Mouse (Mus musculus): Measurements from ENCODE around the gene Tnks1bp1. TPM values are rescaled to one million over a fixed set of nuclear protein-coding genes. Genes with fewer than 3 reads are reported as not detected.

Gene Tnks1bp1
- polyA plus RNA-seq, 1 experiment from 2014 or later: 6.8 TPM

DNA sequence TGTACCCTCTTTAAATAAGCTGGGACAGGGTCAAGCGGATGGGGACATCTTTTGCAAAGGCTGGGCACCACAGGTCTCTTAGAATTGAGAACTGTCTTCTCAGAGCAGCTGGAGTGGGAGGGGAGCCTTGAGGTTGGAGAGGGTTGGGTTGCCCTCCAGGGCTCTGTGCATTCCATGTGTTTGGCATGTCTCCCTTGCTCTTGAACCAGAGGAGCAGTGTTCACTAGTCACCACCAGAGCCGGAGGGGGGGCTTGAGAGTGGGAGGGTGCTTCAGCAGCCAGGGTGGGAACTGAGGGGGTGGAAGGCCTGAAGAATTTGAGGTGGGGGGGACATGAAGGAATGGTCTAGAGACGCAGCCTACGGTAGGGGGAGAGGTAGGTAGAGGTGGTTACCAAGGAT is 1.5 kb downstream of the Tnks1bp1 start:
- Histone ChIP-seq H3K4me3 (ENCODE audit: low read depth, low read length) (peak overlapping the region; percentile 55; the same call in 1 of the 2 replicates), H3K9me3 (ENCODE audit: control insufficient read depth, low read length) (no peaks in the 10 kb centered on the region), H3K27ac (ENCODE audit: low read depth, low read length) (no peak overlapping the region), H3K4me2 (ENCODE audit: low read depth, low read length) (peak overlapping the region; percentile 73), H3K27me3 (ENCODE audit: control insufficient read depth, insufficient read depth, low read length) (no peaks in the 10 kb centered on the region), H3K36me3 (ENCODE audit: control insufficient read depth, insufficient read depth, low read length) (peaks cover 31% of the 10 kb centered on the region), H3K9ac (replicated peaks; ENCODE audit: low read depth, low read length) (peak overlapping the region; percentile 68; the same call in 1 of the 2 replicates), H3K4me1 (ENCODE audit: control insufficient read depth, insufficient read depth, low read length) (peaks cover 31% of the 10 kb centered on the region)
- ATAC-seq (ENCODE audit: low read depth): no peak
- WGBS: 76% methylated on average over 4 of the region's 4 CpGs

DNA sequence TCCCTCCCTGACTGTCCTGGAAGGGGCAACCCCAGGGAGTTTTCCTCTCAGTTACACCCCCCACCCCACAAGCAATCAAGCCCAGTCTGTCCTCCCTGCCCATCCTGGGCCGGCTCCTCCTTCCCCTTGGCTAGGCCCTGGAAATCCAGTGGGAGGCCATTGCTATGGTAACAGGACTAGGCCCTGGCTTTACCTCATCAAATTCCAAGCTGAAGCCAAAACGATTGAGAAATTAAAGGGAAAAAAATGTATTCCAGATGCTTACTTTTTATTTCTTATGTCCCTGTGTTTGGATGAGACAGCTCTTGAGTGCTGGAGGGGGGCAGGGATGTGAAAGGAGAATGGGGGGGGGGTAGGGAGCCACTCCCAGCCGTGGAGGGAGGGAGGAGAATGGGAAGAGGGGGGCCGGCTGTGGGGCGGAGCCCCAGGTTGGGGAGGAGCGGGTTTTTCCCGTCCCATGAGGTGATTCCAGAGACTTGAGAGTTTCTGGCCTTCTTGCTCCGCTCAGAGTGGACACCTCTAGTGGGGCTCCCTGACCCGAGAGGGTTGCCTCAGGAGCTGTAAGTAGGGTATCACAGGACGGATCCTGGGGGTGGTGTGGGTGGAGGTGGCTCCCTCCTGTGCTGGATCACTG is 2.3 kb downstream of the Tnks1bp1 start:
- Histone ChIP-seq H3K27ac (ENCODE audit: low read depth, low read length) (no peak overlapping the region), H3K4me1 (ENCODE audit: control insufficient read depth, insufficient read depth, low read length) (peaks cover 31% of the 10 kb centered on the region), H3K4me2 (ENCODE audit: low read depth, low read length) (peak overlapping the region; percentile 73), H3K4me3 (ENCODE audit: low read depth, low read length) (peak overlapping the region; percentile 12; the same call in 1 of the 2 replicates), H3K27me3 (ENCODE audit: control insufficient read depth, insufficient read depth, low read length) (no peaks in the 10 kb centered on the region), H3K9ac (replicated peaks; ENCODE audit: low read depth, low read length) (peak overlapping the region; percentile 17; the same call in 1 of the 2 replicates), H3K9me3 (ENCODE audit: control insufficient read depth, low read length) (no peaks in the 10 kb centered on the region), H3K36me3 (ENCODE audit: control insufficient read depth, insufficient read depth, low read length) (peaks cover 33% of the 10 kb centered on the region)
- WGBS: 6% methylated on average over 10 of the region's 10 CpGs
- ATAC-seq (ENCODE audit: low read depth): peak; percentile 12; the same call in 1 of the 2 replicates

DNA sequence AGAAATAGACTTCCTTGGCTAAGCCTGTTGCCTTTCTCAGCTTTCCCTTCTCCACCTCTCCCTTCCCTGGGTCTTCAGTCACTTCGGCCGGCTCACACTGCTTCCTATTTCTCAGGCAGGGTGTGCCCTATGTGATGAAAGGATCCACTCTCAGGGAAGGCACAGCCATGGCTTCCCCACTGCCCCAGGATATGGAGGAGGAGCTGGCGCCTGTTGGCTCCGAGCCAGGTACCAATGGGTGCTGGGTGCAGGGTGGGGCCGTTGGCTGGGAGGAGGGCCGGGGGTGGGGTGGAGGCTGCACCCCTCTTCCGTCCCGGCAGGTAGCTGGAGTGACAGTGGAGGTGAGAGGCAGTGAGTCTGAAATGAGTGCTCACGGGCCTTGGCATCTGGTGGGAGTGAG is 2.9 kb downstream of the Tnks1bp1 start:
- 52% methylated on average over 9 of the region's 9 CpGs for WGBS
- H3K36me3 ChIP-seq (ENCODE audit: control insufficient read depth, insufficient read depth, low read length): peaks cover 34% of the 10 kb centered on the region
- peaks cover 31% of the 10 kb centered on the region for H3K4me1 ChIP-seq (ENCODE audit: control insufficient read depth, insufficient read depth, low read length)
- H3K4me3 ChIP-seq (ENCODE audit: low read depth, low read length): peak overlapping the region; percentile 12; the same call in 1 of the 2 replicates
- no peaks in the 10 kb centered on the region for H3K27me3 ChIP-seq (ENCODE audit: control insufficient read depth, insufficient read depth, low read length)
- H3K4me2 ChIP-seq (ENCODE audit: low read depth, low read length): peak overlapping the region; percentile 73
- H3K27ac ChIP-seq (ENCODE audit: low read depth, low read length): no peak overlapping the region
- H3K9ac ChIP-seq (replicated peaks; ENCODE audit: low read depth, low read length): peak overlapping the region; percentile 17; the same call in 1 of the 2 replicates
- H3K9me3 ChIP-seq (ENCODE audit: control insufficient read depth, low read length): no peaks in the 10 kb centered on the region
- ATAC-seq (ENCODE audit: low read depth): no peak

DNA sequence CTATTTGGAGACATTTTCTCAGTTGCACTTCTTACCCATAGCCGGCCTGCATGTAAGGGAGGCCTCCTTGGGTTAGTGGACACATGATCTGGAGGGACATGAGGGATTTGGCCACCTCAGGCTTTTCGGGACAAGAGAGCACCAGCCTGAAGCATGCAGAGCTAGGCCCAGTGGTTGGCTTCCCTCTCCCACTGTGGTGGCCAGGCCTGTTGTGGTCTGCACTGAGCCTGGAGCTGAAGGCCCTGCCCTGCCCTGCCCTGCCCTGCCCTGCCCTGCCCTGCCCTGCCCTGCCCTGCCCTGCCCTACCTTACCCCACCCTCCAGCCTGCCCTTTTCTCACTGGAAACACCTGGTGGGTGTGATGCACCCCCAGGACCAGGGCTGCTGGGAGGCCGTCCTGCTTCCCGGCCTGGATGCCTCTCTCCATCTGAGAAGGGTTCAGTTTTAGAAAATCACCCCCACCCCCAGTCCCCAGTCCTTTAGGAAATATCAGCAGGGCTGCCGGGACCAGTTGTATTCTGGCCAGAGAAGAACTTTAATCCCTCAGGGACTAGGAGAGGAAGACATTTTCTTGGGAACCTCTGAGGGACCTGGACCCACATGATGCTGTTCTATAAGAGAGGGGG is 5.5 kb downstream of the Tnks1bp1 start:
- Histone ChIP-seq H3K36me3 (ENCODE audit: control insufficient read depth, insufficient read depth, low read length) (peaks cover 28% of the 10 kb centered on the region), H3K4me1 (ENCODE audit: control insufficient read depth, insufficient read depth, low read length) (peaks cover 26% of the 10 kb centered on the region), H3K27ac (ENCODE audit: low read depth, low read length) (no peak overlapping the region), H3K27me3 (ENCODE audit: control insufficient read depth, insufficient read depth, low read length) (no peaks in the 10 kb centered on the region), H3K9me3 (ENCODE audit: control insufficient read depth, low read length) (no peaks in the 10 kb centered on the region), H3K9ac (replicated peaks; ENCODE audit: low read depth, low read length) (no peak overlapping the region), H3K4me3 (ENCODE audit: low read depth, low read length) (no peak overlapping the region), H3K4me2 (ENCODE audit: low read depth, low read length) (no peak overlapping the region)
- ATAC-seq (ENCODE audit: low read depth): no peak
- WGBS: 91% methylated on average over 5 of the region's 5 CpGs

DNA sequence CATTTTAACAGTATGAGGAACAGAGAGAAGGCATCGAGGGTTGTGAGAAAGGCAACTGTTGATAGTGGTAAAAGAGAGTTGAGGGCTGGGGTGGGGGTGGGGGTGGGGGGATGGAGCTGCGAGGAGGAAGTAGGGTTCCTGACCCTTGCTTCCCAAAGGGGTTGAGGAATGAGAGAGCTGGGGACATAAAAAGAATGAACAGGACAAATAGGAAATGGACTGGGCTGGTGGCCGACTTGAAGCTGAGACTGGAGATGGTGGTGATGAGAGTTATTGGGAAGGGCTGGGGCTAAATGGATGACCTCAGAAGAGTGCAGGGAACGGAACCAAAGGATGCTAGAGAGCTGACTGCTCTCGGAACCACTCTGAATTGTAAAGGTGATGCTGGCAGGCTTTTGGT is 8.9 kb downstream of the Tnks1bp1 start:
- no peak overlapping the region for H3K9ac ChIP-seq (replicated peaks; ENCODE audit: low read depth, low read length)
- H3K27me3 ChIP-seq (ENCODE audit: control insufficient read depth, insufficient read depth, low read length): no peaks in the 10 kb centered on the region
- no peak overlapping the region for H3K4me3 ChIP-seq (ENCODE audit: low read depth, low read length)
- ATAC-seq (ENCODE audit: low read depth): no peak
- no peak overlapping the region for H3K27ac ChIP-seq (ENCODE audit: low read depth, low read length)
- H3K9me3 ChIP-seq (ENCODE audit: control insufficient read depth, low read length): no peaks in the 10 kb centered on the region
- H3K4me1 ChIP-seq (ENCODE audit: control insufficient read depth, insufficient read depth, low read length): peaks cover 5% of the 10 kb centered on the region
- WGBS: 86% methylated on average over 5 of the region's 5 CpGs
- H3K36me3 ChIP-seq (ENCODE audit: control insufficient read depth, insufficient read depth, low read length): peaks cover 39% of the 10 kb centered on the region
- H3K4me2 ChIP-seq (ENCODE audit: low read depth, low read length): no peak overlapping the region

DNA sequence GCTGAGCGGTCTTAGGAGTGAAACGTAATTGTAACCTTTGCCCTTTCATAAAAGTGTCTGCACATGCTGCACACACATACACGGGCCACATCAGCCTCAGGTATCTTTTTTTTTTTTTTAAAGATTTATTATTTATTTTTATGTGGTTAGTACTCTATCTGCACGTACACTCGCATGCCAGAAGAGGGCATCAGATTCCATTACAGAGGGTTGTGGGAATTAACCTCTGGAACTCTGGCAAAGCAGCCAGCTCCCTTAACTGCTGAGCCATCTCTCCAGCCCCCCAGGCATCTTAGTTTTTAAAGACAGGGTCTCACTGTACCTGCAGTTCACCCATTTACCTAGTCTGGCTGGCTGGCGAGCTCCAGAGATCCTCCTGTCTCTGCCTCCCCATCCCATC is 11.9 kb downstream of the Tnks1bp1 start:
- no peak overlapping the region for H3K4me3 ChIP-seq (ENCODE audit: low read depth, low read length)
- 91% methylated on average over 6 of the region's 6 CpGs for whole genome bisulfite sequencing
- H3K9me3 ChIP-seq (ENCODE audit: control insufficient read depth, low read length): no peaks in the 10 kb centered on the region
- no peaks in the 10 kb centered on the region for H3K27me3 ChIP-seq (ENCODE audit: control insufficient read depth, insufficient read depth, low read length)
- H3K4me2 ChIP-seq (ENCODE audit: low read depth, low read length): no peak overlapping the region
- H3K36me3 ChIP-seq (ENCODE audit: control insufficient read depth, insufficient read depth, low read length): peaks cover 52% of the 10 kb centered on the region
- no peak overlapping the region for H3K9ac ChIP-seq (replicated peaks; ENCODE audit: low read depth, low read length)
- peaks cover 5% of the 10 kb centered on the region for H3K4me1 ChIP-seq (ENCODE audit: control insufficient read depth, insufficient read depth, low read length)
- no peak for ATAC-seq (ENCODE audit: low read depth)
- H3K27ac ChIP-seq (ENCODE audit: low read depth, low read length): no peak overlapping the region

DNA sequence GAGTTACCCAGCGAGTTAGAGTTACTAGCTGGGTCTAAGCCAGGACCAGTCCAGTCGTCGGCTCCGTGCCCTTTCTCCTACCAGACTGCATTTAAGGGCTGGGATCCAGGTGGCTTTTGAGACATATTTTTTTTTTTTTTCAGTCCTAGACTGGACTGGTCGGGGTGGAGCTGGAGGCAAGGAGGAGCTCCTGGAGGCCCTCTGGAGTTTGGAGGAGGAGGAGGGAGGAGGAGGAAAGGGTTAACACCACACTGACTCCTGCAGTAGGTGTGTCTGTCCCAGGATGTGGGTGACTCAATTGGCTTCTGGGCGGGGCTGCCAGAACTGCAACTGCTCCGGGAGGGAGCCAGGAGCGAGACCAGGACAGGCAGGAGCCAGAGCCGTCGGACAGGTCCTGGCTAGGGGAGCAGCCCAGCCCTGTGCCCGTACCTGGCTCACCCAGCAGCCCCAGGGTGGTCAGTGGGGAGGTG is 12.8 kb downstream of the Tnks1bp1 start:
- no peaks in the 10 kb centered on the region for H3K27me3 ChIP-seq (ENCODE audit: control insufficient read depth, insufficient read depth, low read length)
- H3K4me2 ChIP-seq (ENCODE audit: low read depth, low read length): 0 out of 2 replicates have a peak overlapping the region, but pooled peaks have one; percentile 14
- no peak overlapping the region for H3K4me3 ChIP-seq (ENCODE audit: low read depth, low read length)
- ATAC-seq (ENCODE audit: low read depth): peak; percentile 39
- WGBS: 17% methylated on average over 11 of the region's 11 CpGs
- H3K27ac ChIP-seq (ENCODE audit: low read depth, low read length): no peak overlapping the region
- H3K36me3 ChIP-seq (ENCODE audit: control insufficient read depth, insufficient read depth, low read length): peaks cover 45% of the 10 kb centered on the region
- H3K9me3 ChIP-seq (ENCODE audit: control insufficient read depth, low read length): no peaks in the 10 kb centered on the region
- H3K4me1 ChIP-seq (ENCODE audit: control insufficient read depth, insufficient read depth, low read length): peaks cover 5% of the 10 kb centered on the region
- H3K9ac ChIP-seq (replicated peaks; ENCODE audit: low read depth, low read length): no peak overlapping the region

DNA sequence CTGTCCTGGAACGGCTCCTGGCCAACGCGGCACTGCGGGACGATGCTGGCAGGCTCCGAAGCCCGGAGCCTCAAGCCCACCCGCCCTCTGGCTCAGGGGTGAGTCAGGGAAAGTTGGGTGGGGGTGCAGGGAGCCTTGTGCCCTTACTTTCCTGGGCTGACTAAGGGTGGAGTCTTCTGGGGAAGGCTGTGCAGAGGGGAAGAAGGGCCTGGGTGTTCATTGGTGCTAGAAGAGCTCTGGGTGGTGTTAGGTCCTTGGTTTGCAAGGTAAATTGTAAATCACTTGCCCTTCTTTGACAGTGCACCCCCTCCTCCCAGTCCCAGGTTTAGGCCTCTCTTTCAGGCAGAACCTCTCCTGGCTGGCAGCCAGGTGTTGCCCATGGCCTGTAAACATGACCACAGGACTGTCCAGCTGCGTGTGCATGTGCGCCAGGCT is 13.3 kb downstream of the Tnks1bp1 start:
- Histone ChIP-seq H3K4me2 (ENCODE audit: low read depth, low read length) (0 out of 2 replicates have a peak overlapping the region, but pooled peaks have one; percentile 14), H3K36me3 (ENCODE audit: control insufficient read depth, insufficient read depth, low read length) (peaks cover 41% of the 10 kb centered on the region), H3K9me3 (ENCODE audit: control insufficient read depth, low read length) (no peaks in the 10 kb centered on the region), H3K4me1 (ENCODE audit: control insufficient read depth, insufficient read depth, low read length) (peaks cover 5% of the 10 kb centered on the region), H3K27me3 (ENCODE audit: control insufficient read depth, insufficient read depth, low read length) (no peaks in the 10 kb centered on the region), H3K9ac (replicated peaks; ENCODE audit: low read depth, low read length) (no peak overlapping the region), H3K27ac (ENCODE audit: low read depth, low read length) (no peak overlapping the region), H3K4me3 (ENCODE audit: low read depth, low read length) (no peak overlapping the region)
- peak; percentile 36; the same call in 1 of the 2 replicates for ATAC-seq (ENCODE audit: low read depth)
- WGBS: 32% methylated on average over 10 of the region's 10 CpGs

Data from neural tube, embryonic 14.5 days (tissue).